Mouse (Mus musculus) heart, adult 9 months (tissue): Measurements from ENCODE around the gene Wdr75.

ENCODE experiments used
- DNase-seq, 2 experiments: peaks; one replicate each; pipeline ENCODE4 v3.0.0; 2022; ENCODE audit warnings: low spot score in 2 of 2

Wdr75 gene

GRCm38 (mm10) chr1:45837736-45838135 is 42.8 kb downstream of the Wdr75 start:
- DNase-seq = peak; percentile 77 to 81

DNA sequence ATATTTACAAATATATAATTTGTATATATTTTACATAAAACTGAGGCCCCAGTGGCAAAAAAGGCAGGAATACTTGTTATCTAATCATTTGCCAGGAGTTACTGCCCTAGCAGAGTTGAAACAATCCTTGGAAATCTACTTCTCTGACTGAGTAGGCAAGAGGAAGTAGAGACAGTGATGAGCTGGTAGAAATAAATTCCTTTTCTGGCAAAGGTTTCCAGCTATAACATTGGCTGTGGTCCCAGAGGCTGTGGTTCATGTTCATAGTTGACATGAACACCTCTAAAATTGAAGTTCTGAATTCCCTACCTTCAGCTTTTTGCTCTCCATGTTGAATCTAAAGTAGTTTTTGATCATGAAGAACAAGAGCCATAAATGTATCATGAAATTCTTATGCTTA is 43.3 kb downstream of the Wdr75 start:
- no peak for DNase-seq

DNA sequence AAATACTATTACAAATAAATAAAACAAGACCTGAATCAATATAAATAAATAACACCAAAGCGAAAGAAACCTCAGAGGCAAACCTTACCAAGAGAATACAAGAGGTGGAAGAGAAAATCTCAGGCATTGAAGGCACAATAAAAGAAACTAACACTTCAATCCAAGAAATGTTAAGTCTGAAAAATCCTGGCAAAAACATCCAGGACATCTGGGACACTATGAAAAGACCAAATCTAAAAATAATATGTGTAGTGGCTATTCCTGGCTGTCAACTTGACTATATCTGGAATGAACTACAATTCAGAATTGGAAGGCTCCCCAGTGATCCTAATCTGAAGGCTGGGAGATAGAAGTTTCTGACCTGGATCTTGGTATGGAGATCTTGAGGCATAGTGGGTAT is 50.5 kb downstream of the Wdr75 start:
- DNase-seq = no peak

GRCm38 (mm10) chr1:45858038-45858437 is 63.1 kb downstream of the Wdr75 start:
- no peak for DNase-seq

- peak in 1 of 2 experiments; percentile 35 for DNase-seq
Observed at GRCm38 (mm10) chr1:45860349-45860748, 65.4 kb downstream of the Wdr75 start.

DNA sequence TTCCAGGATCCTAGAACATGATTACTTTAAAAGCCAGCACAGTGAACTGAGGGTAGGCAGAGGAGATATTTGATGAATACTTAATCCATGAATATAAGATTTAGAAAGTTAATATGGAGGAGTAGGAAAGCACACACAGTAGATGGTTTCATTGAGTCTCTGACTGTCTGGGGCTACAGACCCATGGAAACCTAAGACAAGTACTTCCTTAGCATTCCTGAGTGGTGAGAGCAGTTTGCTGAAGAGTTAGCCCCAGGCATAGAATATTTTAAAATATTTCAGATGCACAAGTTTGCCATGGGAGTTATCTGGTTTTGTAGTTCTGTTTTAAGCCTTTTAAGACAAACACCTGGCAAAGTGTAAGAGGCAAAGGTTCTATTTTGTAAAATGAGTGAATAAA is 66.2 kb downstream of the Wdr75 start:
- no peak for DNase-seq

DNA sequence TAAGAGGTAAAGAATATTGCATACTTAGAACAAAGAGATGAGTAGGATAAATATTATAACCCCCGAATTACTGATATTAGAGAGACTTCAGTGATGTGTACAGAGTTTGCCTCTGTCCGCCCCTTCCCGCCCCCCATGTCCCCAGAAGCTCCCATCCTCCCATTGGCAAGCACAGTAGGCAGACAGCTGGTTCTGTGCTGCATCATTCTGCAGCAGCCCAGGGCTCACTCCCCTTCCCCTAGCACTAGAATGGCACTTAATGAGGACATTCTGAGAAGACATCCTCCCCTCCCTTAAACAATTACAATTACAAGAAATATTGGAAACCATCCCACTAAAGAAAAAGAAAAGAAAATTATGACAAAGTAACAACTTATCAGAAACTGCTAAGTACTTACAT is 68.7 kb downstream of the Wdr75 start:
- DNase-seq = no peak

- peak; percentile 59 to 65 for DNase-seq
Observed at GRCm38 (mm10) chr1:45864564-45865014, 69.6 kb downstream of the Wdr75 start.

DNA sequence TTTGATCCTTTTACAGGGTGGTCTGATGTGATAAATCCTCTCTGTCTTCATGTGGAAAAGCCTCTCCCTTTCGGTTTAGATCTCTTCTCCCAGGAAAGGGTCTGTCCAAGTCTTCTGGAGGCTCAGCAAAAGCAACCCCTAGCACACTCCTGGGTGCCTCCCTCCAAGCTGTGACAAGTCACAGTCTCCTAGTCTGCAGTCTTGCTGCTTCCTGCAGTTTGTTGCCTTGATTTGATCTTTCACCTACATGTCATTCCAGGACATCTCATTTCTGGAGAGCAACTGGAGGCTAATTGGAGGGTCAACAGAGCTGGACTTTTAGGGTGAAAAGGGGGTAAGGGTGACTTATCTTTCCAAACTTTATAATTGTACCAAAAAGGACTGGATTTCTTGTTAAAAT is 70.3 kb downstream of the Wdr75 start:
- DNase-seq = no peak

- no peak for DNase-seq
Observed at GRCm38 (mm10) chr1:45865727-45866126, 70.8 kb downstream of the Wdr75 start.

- DNase-seq = no peak
Observed at GRCm38 (mm10) chr1:45866288-45867018, 71.5 kb downstream of the Wdr75 start.

DNA sequence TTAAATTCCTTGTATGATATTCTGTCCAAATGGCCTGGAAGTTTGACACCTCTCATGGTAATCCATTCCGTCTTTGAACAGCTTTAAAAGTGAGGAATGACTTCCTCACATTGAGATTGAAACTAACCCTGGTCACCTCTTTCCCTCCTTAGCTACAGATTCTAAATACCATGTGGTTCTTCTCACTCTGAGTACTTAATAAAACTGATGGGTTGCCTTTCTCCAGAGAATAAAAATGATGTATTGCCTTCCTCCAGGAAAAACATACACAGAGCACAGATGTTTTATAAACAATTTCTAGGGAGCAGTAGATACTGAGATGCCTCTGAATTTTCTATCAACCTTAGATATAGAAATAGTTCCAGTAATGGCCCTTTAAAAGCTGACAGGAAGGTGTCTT is 73.1 kb downstream of the Wdr75 start:
- no peak for DNase-seq

- DNase-seq = no peak
Observed at GRCm38 (mm10) chr1:45868479-45869137, 73.6 kb downstream of the Wdr75 start.
